Mouse (Mus musculus) spleen, adult 2 months (tissue): ENCODE data around the gene Ahdc1.

Experiments used
- CTCF ChIP-seq: fragments of 200-500 bp; IDR thresholded peaks from 2 replicates; pipeline ENCODE4 v1.5.1; 2011; ENCODE audit warnings: mild to moderate bottlenecking, inconsistent platforms; ENCODE audit not compliant: insufficient read depth, insufficient read length, insufficient replicate concordance; ENCODE audit errors: extremely low read depth
- POLR2A ChIP-seq: fragments of 200-500 bp; IDR thresholded peaks from 2 replicates; pipeline ENCODE4 v1.6.1; 2011; ENCODE audit warnings: low read depth, low read length, inconsistent platforms

- no peak for TF ChIP-seq POLR2A
- TF ChIP-seq CTCF, result no peak
Measured at GRCm38 (mm10) chr4:133043798-133044646, 33.0 kb downstream of the Ahdc1 start.
